Mouse (Mus musculus) megakaryocyte, embryonic 14.5 days (primary cell): ENCODE measurements around the gene Spem2.

Source experiments
- FLI1 ChIP-seq: IDR thresholded peaks from 2 replicates; pipeline ENCODE4 v1.6.1; 2012; ENCODE audit warnings: low read length, inconsistent platforms, mixed read lengths
- GATA1 ChIP-seq: IDR thresholded peaks from 3 replicates; pipeline ENCODE4 v1.6.1; 2012; ENCODE audit warnings: mixed read lengths, low read length, inconsistent platforms, borderline replicate concordance

DNA sequence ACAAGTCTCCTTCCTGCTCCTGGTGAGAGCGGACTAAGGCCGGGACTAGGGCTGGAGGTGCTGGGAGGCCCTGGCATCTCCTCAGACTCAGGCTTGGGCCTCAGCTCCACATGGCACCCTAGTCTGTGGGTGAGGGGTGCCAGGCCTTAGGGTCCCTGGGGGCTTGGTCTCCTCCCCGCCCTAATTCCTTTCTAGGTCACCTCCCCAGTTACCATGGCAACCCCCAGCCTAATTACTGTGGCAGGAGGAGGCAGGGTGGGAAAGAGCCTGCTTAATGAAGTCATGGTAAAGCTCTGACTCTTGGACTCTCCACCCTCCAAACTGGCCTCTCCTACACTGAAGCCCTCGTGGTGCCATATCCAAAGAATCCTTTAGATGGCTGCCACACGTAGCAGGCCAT lies 10.6 kb upstream of the Spem2 start:
- TF ChIP-seq GATA1 = no peak
- TF ChIP-seq FLI1 = no peak
